Mouse (Mus musculus): ENCODE measurements around the gene Fbxo42. TPM values are rescaled to one million over a fixed set of nuclear protein-coding genes. Genes with fewer than 3 reads are reported as not detected.

The Fbxo42 gene
- 21.2 TPM for polyA plus RNA-seq (2017; shearing (Covaris generic))

DNA sequence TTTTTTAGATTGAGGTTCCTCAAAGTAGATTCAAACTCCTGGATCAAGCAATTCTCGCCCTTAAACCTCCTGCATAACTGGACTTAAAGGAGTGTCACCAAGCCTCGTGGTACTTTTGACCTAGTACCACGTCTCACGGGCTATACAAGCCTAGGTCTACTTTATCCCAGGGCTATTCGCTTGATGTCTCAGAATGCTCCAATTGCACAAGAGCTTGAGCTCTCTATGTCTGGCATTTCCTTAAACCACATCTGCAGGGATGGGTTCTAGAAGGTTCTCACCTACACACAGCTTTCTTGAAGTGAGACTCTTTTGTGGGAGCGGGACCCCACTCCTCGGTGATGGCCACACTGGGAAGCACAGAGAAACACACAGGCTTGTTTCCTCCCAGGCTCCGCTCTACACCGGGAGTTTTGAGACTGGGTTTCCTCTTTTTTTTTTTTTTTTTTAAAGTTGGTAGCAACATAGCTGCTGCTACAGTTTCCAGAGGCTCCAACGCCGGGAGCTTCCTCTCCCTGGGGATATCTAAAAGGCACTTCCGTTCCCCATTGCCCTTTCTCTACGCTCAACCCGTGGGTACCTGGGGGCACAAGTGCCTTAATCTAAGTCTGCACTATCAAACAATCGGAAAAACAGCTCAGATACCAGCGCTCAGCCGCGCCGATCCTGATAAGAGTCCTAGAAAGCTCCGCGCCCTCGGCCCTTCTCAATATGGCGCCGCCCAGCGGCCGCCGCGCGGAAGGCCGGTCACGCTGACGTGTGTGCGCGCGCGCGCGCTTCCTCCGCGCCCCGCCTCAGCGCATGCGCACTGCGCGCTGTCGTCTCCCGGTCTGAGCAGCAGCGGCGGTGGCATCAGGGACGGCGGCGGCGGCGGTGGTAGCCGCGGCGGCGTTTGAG is at the start of gene Fbxo42:
Gene Fbxo42, plus strand, starts transcription at position 802 of the 897 bp plus-strand sequence.

GRCm38 (mm10) chr4:141139116-141139970 is 8.4 kb upstream of the Fbxo42 start, which contains the start of gene Szrd1:
TSS of gene Szrd1 (minus strand) at chr4:141139775.

DNA sequence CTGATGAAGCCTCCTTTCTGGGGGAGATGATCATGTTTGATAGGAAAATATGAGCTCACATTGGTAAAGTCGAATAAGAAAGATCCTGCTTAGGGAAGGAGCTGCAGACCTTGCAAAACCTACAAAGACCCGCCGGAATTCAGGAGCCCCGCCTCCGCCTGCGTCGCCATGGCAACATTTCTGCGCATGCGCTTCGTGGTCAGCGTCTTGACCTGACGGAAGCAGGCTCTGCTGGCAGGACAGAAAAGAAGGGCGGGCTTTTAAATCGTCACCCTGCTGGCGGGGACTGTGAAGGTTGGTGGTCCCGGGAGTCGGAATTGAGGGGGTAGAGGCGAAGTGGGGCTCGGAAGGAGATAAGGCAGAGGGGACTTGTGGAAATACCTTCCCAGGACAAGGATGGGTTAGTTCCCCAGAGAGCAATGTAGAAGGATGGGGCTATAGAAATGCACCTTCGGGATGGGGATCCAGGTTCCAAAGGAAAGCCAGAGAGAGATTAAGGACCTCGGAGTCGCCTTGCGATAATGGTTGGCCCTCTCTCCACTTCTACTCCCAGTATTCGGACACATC is 66.1 kb downstream of the Fbxo42 start, which contains the start of gene Rsg1:
Gene Rsg1, plus strand, starts transcription at position 187 of the 567 bp plus-strand sequence.

GRCm38 (mm10) chr4:141239388-141240125 is 91.8 kb downstream of the Fbxo42 start, which contains the start of gene Arhgef19:
TSS of gene Arhgef19 (plus strand) at chr4:141239499.

Other genes starting within 250 kb of the Fbxo42 start
- gene Padi2, start 241.6 kb upstream of the Fbxo42 start, polyA plus RNA-seq (2017; shearing (Covaris generic)): 18.4 TPM
- 302 TPM for gene Sdhb, start 186.7 kb upstream of the Fbxo42 start, polyA plus RNA-seq (2017; shearing (Covaris generic))
- 12.8 TPM for gene Atp13a2, start 161.0 kb upstream of the Fbxo42 start, polyA plus RNA-seq (2017; shearing (Covaris generic))
- gene Mfap2, start 137.5 kb upstream of the Fbxo42 start, polyA plus RNA-seq (2017; shearing (Covaris generic)): not detected
- 0.65 TPM for gene Crocc, start 87.4 kb upstream of the Fbxo42 start, polyA plus RNA-seq (2017; shearing (Covaris generic))
- gene Necap2, start 69.6 kb upstream of the Fbxo42 start, polyA plus RNA-seq (2017; shearing (Covaris generic)): 169 TPM
- gene Spata21, start 59.6 kb upstream of the Fbxo42 start, polyA plus RNA-seq (2017; shearing (Covaris generic)): not detected
- 70.2 TPM for gene Szrd1, start 8.1 kb upstream of the Fbxo42 start, polyA plus RNA-seq (2017; shearing (Covaris generic))
- gene Rsg1, start 66.0 kb downstream of the Fbxo42 start, polyA plus RNA-seq (2017; shearing (Covaris generic)): 4.7 TPM
- gene Arhgef19, start 91.6 kb downstream of the Fbxo42 start, polyA plus RNA-seq (2017; shearing (Covaris generic)): not detected
- not detected for gene Epha2, start 153.3 kb downstream of the Fbxo42 start, polyA plus RNA-seq (2017; shearing (Covaris generic))
- not detected for gene Fam131c, start 220.3 kb downstream of the Fbxo42 start, polyA plus RNA-seq (2017; shearing (Covaris generic))